Mouse (Mus musculus) cerebellum, adult 2 months (tissue): Measurements from ENCODE around the gene Pom121l2.

Source experiments
- CTCF ChIP-seq: fragments of 200-500 bp; IDR thresholded peaks from 2 replicates; pipeline ENCODE4 v1.5.1; 2011; ENCODE audit warnings: low read depth, mild to moderate bottlenecking, control low read depth, low read length, moderate library complexity, borderline replicate concordance; ENCODE audit not compliant: insufficient read depth
- POLR2A ChIP-seq: fragments of 200-500 bp; IDR thresholded peaks from 2 replicates; pipeline ENCODE4 v1.6.1; 2011; ENCODE audit warnings: low read length, control low read depth, borderline replicate concordance; ENCODE audit not compliant: insufficient read depth

DNA sequence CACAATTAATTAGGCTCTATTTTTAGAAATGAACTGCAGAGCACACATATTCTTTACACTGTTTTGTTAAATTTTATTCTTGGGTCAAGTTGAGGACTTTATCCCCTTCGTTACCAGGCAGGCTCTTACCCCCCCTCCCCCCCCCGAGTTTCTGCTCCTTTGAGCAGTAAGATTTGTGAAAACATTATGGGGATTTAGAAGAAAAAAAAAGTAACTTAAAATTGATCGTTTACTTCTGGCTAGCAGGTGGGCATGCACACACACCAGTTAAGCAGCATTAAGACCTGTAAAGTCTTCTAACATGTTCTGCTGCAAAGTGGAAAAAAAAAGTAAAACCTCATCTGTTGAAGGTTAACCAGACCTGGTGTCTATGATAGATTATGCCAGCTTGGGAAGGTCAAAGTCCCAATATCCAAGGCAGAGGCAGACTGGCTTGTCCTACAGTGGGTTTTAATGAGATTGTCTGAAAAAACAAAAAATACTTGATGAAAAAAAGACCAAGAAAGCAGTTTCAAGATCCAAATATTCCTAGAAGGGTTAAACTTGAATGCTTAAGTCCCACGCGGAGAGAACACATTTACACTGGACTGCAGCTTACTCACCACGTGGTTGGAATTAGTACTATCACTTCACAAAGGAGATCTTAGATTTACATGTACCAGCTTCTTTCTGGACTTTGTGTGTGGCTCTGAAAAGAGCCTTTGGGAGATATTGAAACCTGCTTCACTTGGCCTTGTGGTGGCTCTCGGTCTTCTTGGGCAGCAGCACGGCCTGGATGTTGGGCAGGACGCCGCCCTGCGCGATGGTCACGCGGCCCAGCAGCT, 53.7 kb downstream of the Pom121l2 start:
- TF ChIP-seq CTCF = no peak
- TF ChIP-seq POLR2A = no peak
